Mouse (Mus musculus) lung, embryonic 15.5 days (tissue): ENCODE measurements at regions not wholly inside any gene's neighbourhood (a gene's known extent, or its start where the extent isn't known, plus 50 kb on each side); places are given as distances from the start of the nearest gene placed in this dataset.
A peak's percentile ranks its signal among the peaks of the same experiment; 100 is the strongest.

Source experiments
- ATAC-seq: fragments of 200-750 bp; cut with Nextera tagmentation; 2 replicates; pipeline ENCODE4 v1.8.0; 2017; ENCODE audit warnings: moderate number of reproducible peaks, borderline replicate concordance; ENCODE audit not compliant: low FRiP score, low TSS enrichment; ENCODE audit errors: extremely low read depth
- H3K27ac ChIP-seq: fragments of 300-500 bp; sonication (generic); 2 replicates; pipeline ENCODE4 v1.5.1; 2015; ENCODE audit warnings: moderate library complexity, mild to moderate bottlenecking, inconsistent platforms
- H3K27me3 ChIP-seq: fragments of 300-500 bp; sonication (generic); 2 replicates; pipeline ENCODE4 v1.6.1; 2015; ENCODE audit warnings: inconsistent platforms
- H3K36me3 ChIP-seq: fragments of 300-500 bp; sonication (generic); 2 replicates; pipeline ENCODE4 v1.6.1; 2015; ENCODE audit warnings: inconsistent platforms
- H3K4me1 ChIP-seq: fragments of 300-500 bp; sonication (generic); 2 replicates; pipeline ENCODE4 v1.6.1; 2015; ENCODE audit warnings: inconsistent platforms
- H3K4me2 ChIP-seq: fragments of 300-500 bp; sonication (generic); 2 replicates; pipeline ENCODE4 v1.6.1; 2015; ENCODE audit warnings: inconsistent platforms, mild to moderate bottlenecking, moderate library complexity
- H3K4me3 ChIP-seq: fragments of 300-500 bp; sonication (generic); 2 replicates; pipeline ENCODE4 v1.5.1; 2015; ENCODE audit warnings: mild to moderate bottlenecking, inconsistent platforms
- H3K9ac ChIP-seq: fragments of 300-500 bp; sonication (generic); 2 replicates; pipeline ENCODE4 v1.6.1; 2015; ENCODE audit warnings: inconsistent platforms
- H3K9me3 ChIP-seq: fragments of 300-500 bp; sonication (generic); 2 replicates; pipeline ENCODE4 v1.6.1; 2016; ENCODE audit warnings: inconsistent platforms
- WGBS: fragments of 180-500 bp; shearing (Covaris S2); methylation state at CpG from one replicate; pipeline ENCODE4 v1.1.7; 2015; 5-methylcytosine and 5-hydroxymethylcytosine counted together

- H3K27ac ChIP-seq: no peak overlapping the region
- no peak overlapping the region for H3K9ac ChIP-seq
- no peaks in the 10 kb centered on the region for H3K27me3 ChIP-seq
- H3K4me1 ChIP-seq: peaks cover 5% of the 10 kb centered on the region; the same call in 1 of the 2 replicates
- WGBS: 25% methylated on average over 2 of the region's 2 CpGs
- no peaks in the 10 kb centered on the region for H3K9me3 ChIP-seq
- no peaks in the 10 kb centered on the region for H3K36me3 ChIP-seq
- ATAC-seq: no peak
- no peak overlapping the region for H3K4me3 ChIP-seq
- no peak overlapping the region for H3K4me2 ChIP-seq
Measured at GRCm38 (mm10) chr13:110704261-110704660, 309.4 kb downstream of the Plk2 start.

GRCm38 (mm10) chr13:110710847-110711246 lies 316.0 kb downstream of the Plk2 start:
- no peak overlapping the region for H3K4me2 ChIP-seq
- H3K4me1 ChIP-seq: peaks cover 7% of the 10 kb centered on the region; the same call in 1 of the 2 replicates
- H3K9ac ChIP-seq: no peak overlapping the region
- no peak overlapping the region for H3K4me3 ChIP-seq
- H3K9me3 ChIP-seq: no peaks in the 10 kb centered on the region
- no peaks in the 10 kb centered on the region for H3K36me3 ChIP-seq
- 64% methylated on average over 4 of the region's 4 CpGs for WGBS
- no peak for ATAC-seq
- H3K27ac ChIP-seq: no peak overlapping the region
- no peaks in the 10 kb centered on the region for H3K27me3 ChIP-seq

GRCm38 (mm10) chr13:110712527-110712926 lies 317.7 kb downstream of the Plk2 start:
- Histone ChIP-seq H3K4me2 (no peak overlapping the region), H3K4me1 (0 out of 2 replicates have a peak, but pooled peaks cover 4% of the 10 kb centered on the region), H3K9me3 (no peaks in the 10 kb centered on the region), H3K4me3 (no peak overlapping the region), H3K36me3 (no peaks in the 10 kb centered on the region), H3K27me3 (no peaks in the 10 kb centered on the region), H3K9ac (no peak overlapping the region), H3K27ac (no peak overlapping the region)
- peak; percentile 42; the same call in 1 of the 2 replicates for ATAC-seq
- WGBS: 12% methylated on average over 3 of the region's 3 CpGs

GRCm38 (mm10) chr13:110722170-110722569 lies 327.3 kb downstream of the Plk2 start:
- no peak for ATAC-seq
- no peak overlapping the region for H3K27ac ChIP-seq
- no peaks in the 10 kb centered on the region for H3K9me3 ChIP-seq
- WGBS: 85% methylated on average over 10 of the region's 10 CpGs
- no peak overlapping the region for H3K4me3 ChIP-seq
- no peaks in the 10 kb centered on the region for H3K27me3 ChIP-seq
- H3K4me2 ChIP-seq: no peak overlapping the region
- H3K36me3 ChIP-seq: no peaks in the 10 kb centered on the region
- H3K4me1 ChIP-seq: no peaks in the 10 kb centered on the region
- H3K9ac ChIP-seq: no peak overlapping the region

GRCm38 (mm10) chr13:110722752-110723151 lies 327.9 kb downstream of the Plk2 start:
- 60% methylated on average over 6 of the region's 6 CpGs for WGBS
- Histone ChIP-seq H3K36me3 (no peaks in the 10 kb centered on the region), H3K9me3 (no peaks in the 10 kb centered on the region), H3K4me3 (no peak overlapping the region), H3K27me3 (no peaks in the 10 kb centered on the region), H3K27ac (no peak overlapping the region), H3K4me2 (no peak overlapping the region), H3K4me1 (no peaks in the 10 kb centered on the region), H3K9ac (no peak overlapping the region)
- ATAC-seq: no peak

GRCm38 (mm10) chr13:110724836-110725235 lies 330.0 kb downstream of the Plk2 start:
- Histone ChIP-seq H3K4me1 (no peaks in the 10 kb centered on the region), H3K9me3 (no peaks in the 10 kb centered on the region), H3K27ac (no peak overlapping the region), H3K4me2 (no peak overlapping the region), H3K36me3 (no peaks in the 10 kb centered on the region), H3K4me3 (no peak overlapping the region), H3K9ac (no peak overlapping the region), H3K27me3 (no peaks in the 10 kb centered on the region)
- 70% methylated on average over 2 of the region's 2 CpGs for WGBS
- ATAC-seq: no peak

GRCm38 (mm10) chr13:110725821-110726220 lies 331.0 kb downstream of the Plk2 start:
- WGBS: 63% methylated on average over 3 of the region's 3 CpGs
- Histone ChIP-seq H3K4me3 (no peak overlapping the region), H3K27me3 (no peaks in the 10 kb centered on the region), H3K9me3 (no peaks in the 10 kb centered on the region), H3K27ac (no peak overlapping the region), H3K4me2 (no peak overlapping the region), H3K9ac (no peak overlapping the region), H3K36me3 (no peaks in the 10 kb centered on the region), H3K4me1 (no peaks in the 10 kb centered on the region)
- no peak for ATAC-seq

- Histone ChIP-seq H3K4me1 (peaks cover 8% of the 10 kb centered on the region; the same call in 1 of the 2 replicates), H3K4me2 (no peak overlapping the region), H3K27ac (no peak overlapping the region), H3K27me3 (no peaks in the 10 kb centered on the region), H3K9me3 (no peaks in the 10 kb centered on the region), H3K9ac (no peak overlapping the region), H3K36me3 (no peaks in the 10 kb centered on the region), H3K4me3 (no peak overlapping the region)
- 18% methylated on average over 5 of the region's 5 CpGs for WGBS
- ATAC-seq: peak; percentile 46; the same call in 1 of the 2 replicates
Measured at GRCm38 (mm10) chr13:110735511-110735910, 340.7 kb downstream of the Plk2 start.

GRCm38 (mm10) chr13:110741576-110742206 lies 346.8 kb downstream of the Plk2 start:
- no peaks in the 10 kb centered on the region for H3K36me3 ChIP-seq
- no peak for ATAC-seq
- H3K4me3 ChIP-seq: no peak overlapping the region
- no peaks in the 10 kb centered on the region for H3K9me3 ChIP-seq
- no peaks in the 10 kb centered on the region for H3K27me3 ChIP-seq
- H3K9ac ChIP-seq: no peak overlapping the region
- peaks cover 4% of the 10 kb centered on the region; the same call in 1 of the 2 replicates for H3K4me1 ChIP-seq
- no peak overlapping the region for H3K4me2 ChIP-seq
- no peak overlapping the region for H3K27ac ChIP-seq
- whole genome bisulfite sequencing: 65% methylated on average over 11 of the region's 11 CpGs

- Histone ChIP-seq H3K9ac (no peak overlapping the region), H3K27me3 (no peaks in the 10 kb centered on the region), H3K36me3 (no peaks in the 10 kb centered on the region), H3K4me1 (peaks cover 17% of the 10 kb centered on the region), H3K27ac (peak overlapping the region; percentile 80), H3K4me3 (no peak overlapping the region), H3K9me3 (no peaks in the 10 kb centered on the region), H3K4me2 (no peak overlapping the region)
- ATAC-seq: peak; percentile 91
- WGBS: 14% methylated on average over 6 of the region's 6 CpGs
Measured at GRCm38 (mm10) chr13:110747223-110747868, 352.5 kb downstream of the Plk2 start.

- Histone ChIP-seq H3K4me3 (no peak overlapping the region), H3K27me3 (no peaks in the 10 kb centered on the region), H3K27ac (no peak overlapping the region), H3K9ac (no peak overlapping the region), H3K4me1 (peaks cover 5% of the 10 kb centered on the region; the same call in 1 of the 2 replicates), H3K36me3 (no peaks in the 10 kb centered on the region), H3K4me2 (no peak overlapping the region), H3K9me3 (no peaks in the 10 kb centered on the region)
- ATAC-seq: no peak
- WGBS: 89% methylated on average over 4 of the region's 4 CpGs
Measured at GRCm38 (mm10) chr13:110752746-110753145, 357.9 kb downstream of the Plk2 start.

- Histone ChIP-seq H3K4me2 (no peak overlapping the region), H3K27me3 (no peaks in the 10 kb centered on the region), H3K9ac (no peak overlapping the region), H3K9me3 (no peaks in the 10 kb centered on the region), H3K4me3 (no peak overlapping the region), H3K4me1 (no peaks in the 10 kb centered on the region), H3K36me3 (no peaks in the 10 kb centered on the region), H3K27ac (no peak overlapping the region)
- ATAC-seq: no peak
- 75% methylated on average over 9 of the region's 9 CpGs for WGBS
Measured at GRCm38 (mm10) chr13:110754548-110754947, 359.7 kb downstream of the Plk2 start.
